In genomic region chr3:153267397-153267796, GRCm38 (mm10) we compare ENCODE assay signal across 18 mouse cellular contexts.
DNase-seq lines count a peak whose midpoint lies in the region; ATAC-seq and TF ChIP-seq lines count a peak whose summit lies in the region.
"Had no signal": no experiment of that assay in that cellular context is flagged by ENCODE, and none has a peak within 500 bp of the region (broad histone marks: within the 10 kb centered on the region; RNA-seq: fewer than 3 reads in every experiment).

No protein-coding gene starts in this region.

- H3K36me3 ChIP-seq in kidney, postnatal 0 days (ENCODE audit: insufficient read depth, low read length) = no peaks in the 10 kb centered on the region
- H3K36me3 ChIP-seq in hindbrain, embryonic 12.5 days = no peaks in the 10 kb centered on the region
- H3K36me3 ChIP-seq: heart, embryonic 15.5 days; hindbrain, embryonic 15.5 days; limb, embryonic 15.5 days; midbrain, embryonic 13.5 days had no signal

- peak; percentile 79 for DNase-seq in kidney, postnatal 0 days (ENCODE audit: low spot score)
- no peak for DNase-seq in kidney, postnatal 10 days
- DNase-seq in R1 (ENCODE audit: low read depth, low spot score) = peak; percentile 61
- DNase-seq in induced T-regulatory cell, adult 2 months (ENCODE audit: low read depth) = peak; percentile 23
- DNase-seq in cerebellum, adult 9-11 months = no peak
- DNase-seq: adrenal gland, postnatal 36 days; cerebellum, adult 8-10 months; heart, adult 18-20 months; kidney, adult 11 months; kidney, postnatal 14 days; retina, postnatal 1 day; right cerebral cortex, postnatal 4 days had no signal

- no peak overlapping the region for H3K9ac ChIP-seq in kidney, postnatal 0 days (ENCODE audit: low read depth, low read length)
- no peak overlapping the region for H3K9ac ChIP-seq in hindbrain, embryonic 12.5 days
- H3K9ac ChIP-seq: heart, embryonic 15.5 days; hindbrain, embryonic 15.5 days; limb, embryonic 15.5 days; midbrain, embryonic 13.5 days had no signal

- no peak overlapping the region for H3K4me3 ChIP-seq in kidney, postnatal 0 days (replicated peaks; ENCODE audit: low read depth, low read length)
- H3K4me3 ChIP-seq in hindbrain, embryonic 12.5 days = no peak overlapping the region
- H3K4me3 ChIP-seq: heart, embryonic 15.5 days; hindbrain, embryonic 15.5 days; limb, embryonic 15.5 days; midbrain, embryonic 13.5 days had no signal

- no peaks in the 10 kb centered on the region for H3K9me3 ChIP-seq in kidney, postnatal 0 days (replicated peaks; ENCODE audit: low read length)
- no peaks in the 10 kb centered on the region for H3K9me3 ChIP-seq in hindbrain, embryonic 12.5 days (replicated peaks)
- H3K9me3 ChIP-seq: heart, embryonic 15.5 days; hindbrain, embryonic 15.5 days; limb, embryonic 15.5 days; midbrain, embryonic 13.5 days had no signal

- H3K4me2 ChIP-seq in kidney, postnatal 0 days (ENCODE audit: low read length) = no peak overlapping the region
- no peak overlapping the region for H3K4me2 ChIP-seq in hindbrain, embryonic 12.5 days (replicated peaks)
- H3K4me2 ChIP-seq: heart, embryonic 15.5 days; hindbrain, embryonic 15.5 days; limb, embryonic 15.5 days; midbrain, embryonic 13.5 days had no signal

- no peak overlapping the region for H3K27ac ChIP-seq in kidney, postnatal 0 days
- H3K27ac ChIP-seq in hindbrain, embryonic 12.5 days = no peak overlapping the region
- H3K27ac ChIP-seq: heart, embryonic 15.5 days; hindbrain, embryonic 15.5 days; limb, embryonic 15.5 days; midbrain, embryonic 13.5 days had no signal

- 47% methylated on average over 8 of the region's 8 CpGs for WGBS in kidney, postnatal 0 days
- 75% methylated on average over 8 of the region's 8 CpGs for WGBS in hindbrain, embryonic 12.5 days

- no peaks in the 10 kb centered on the region for H3K4me1 ChIP-seq in kidney, postnatal 0 days (replicated peaks; ENCODE audit: insufficient read depth, low read length)
- peaks cover 5% of the 10 kb centered on the region; the same call in 1 of the 2 replicates for H3K4me1 ChIP-seq in hindbrain, embryonic 12.5 days
- H3K4me1 ChIP-seq: heart, embryonic 15.5 days; limb, embryonic 15.5 days; midbrain, embryonic 13.5 days had no signal

- ATAC-seq in kidney, postnatal 0 days (replicated peaks; ENCODE audit: low FRiP score, low read depth) = no peak
- peak; percentile 47 for ATAC-seq in CD4-positive, CD25-positive, alpha-beta regulatory T cell, adult 4 months
- ATAC-seq in hindbrain, embryonic 12.5 days (ENCODE audit: low FRiP score) = no peak
- ATAC-seq: midbrain, embryonic 13.5 days had no signal

- no peaks in the 10 kb centered on the region for H3K27me3 ChIP-seq in kidney, postnatal 0 days (ENCODE audit: insufficient read depth, low read length)
- H3K27me3 ChIP-seq in hindbrain, embryonic 12.5 days = no peaks in the 10 kb centered on the region
- H3K27me3 ChIP-seq: heart, embryonic 15.5 days; hindbrain, embryonic 15.5 days; limb, embryonic 15.5 days; midbrain, embryonic 13.5 days had no signal

- TF ChIP-seq CTCF in kidney, postnatal 0 days (IDR thresholded peaks at IDR 0.05; ENCODE audit: low read depth) = no peak

Comparison
In these comparisons a context has a peak if more than half of its experiments do, and no peak if none do; other contexts are left out.
1. DNase-seq: peak in kidney, postnatal 0 days (single experiment), R1 (single experiment) and induced T-regulatory cell, adult 2 months (single experiment); none in kidney, postnatal 10 days (single experiment) and cerebellum, adult 9-11 months (single experiment).